Mouse (Mus musculus) spleen, adult 2 months (tissue): ENCODE measurements at regions not wholly inside any gene's neighbourhood (a gene's known extent, or its start where the extent isn't known, plus 50 kb on each side); places are given as distances from the start of the nearest gene placed in this dataset.

Experiments
- CTCF ChIP-seq: fragments of 200-500 bp; IDR thresholded peaks from 2 replicates; pipeline ENCODE4 v1.5.1; 2011; ENCODE audit warnings: mild to moderate bottlenecking, inconsistent platforms; ENCODE audit not compliant: insufficient read depth, insufficient read length, insufficient replicate concordance; ENCODE audit errors: extremely low read depth
- POLR2A ChIP-seq: fragments of 200-500 bp; IDR thresholded peaks from 2 replicates; pipeline ENCODE4 v1.6.1; 2011; ENCODE audit warnings: low read depth, low read length, inconsistent platforms

- TF ChIP-seq POLR2A, result no peak
- TF ChIP-seq CTCF, result no peak
Measured at GRCm38 (mm10) chr2:167802494-167802893, 112.9 kb upstream of the Tmem189 start.
